Mouse (Mus musculus) bone marrow, adult 2 months (tissue): ENCODE data around the gene BC052040.

Experiments
- CTCF ChIP-seq: fragments of 200-500 bp; IDR thresholded peaks from 2 replicates; pipeline ENCODE4 v1.5.1; 2011; ENCODE audit warnings: low read length, control low read depth; ENCODE audit not compliant: control insufficient read depth, insufficient read depth
- POLR2A ChIP-seq: fragments of 200-500 bp; IDR thresholded peaks from 2 replicates; pipeline ENCODE4 v1.6.1; 2011; ENCODE audit warnings: low read depth, mild to moderate bottlenecking, control low read depth, low read length, borderline replicate concordance; ENCODE audit not compliant: control insufficient read depth

- no peak for TF ChIP-seq CTCF
- peak; percentile 77; the same call in 1 of the 2 replicates for TF ChIP-seq POLR2A
Observed at GRCm38 (mm10) chr2:115581241-115581988, at the start of gene BC052040.
